Mouse (Mus musculus): ENCODE measurements around the gene Rab3gap2.

- TF ChIP-seq CTCF (IDR thresholded peaks at IDR 0.05; ENCODE audit: insufficient read depth, low read length) = no peak
- no peak for TF ChIP-seq POLR2A (IDR thresholded peaks at IDR 0.05; ENCODE audit: borderline replicate concordance, extremely low read depth, low read depth, low read length)
Observed at GRCm38 (mm10) chr1:185235837-185236236, 31.9 kb downstream of the Rab3gap2 start.
